Mouse (Mus musculus) bone marrow, adult 2 months (tissue): Measurements from ENCODE around the gene Cmtm6. TPM values are rescaled to one million over a fixed set of nuclear protein-coding genes. Genes with fewer than 3 reads are reported as not detected.

ENCODE experiments used
- H3K27ac ChIP-seq: fragments of 200-500 bp; 2 replicates; pipeline ENCODE4 v1.5.1; 2012; ENCODE audit warnings: low read depth, mild to moderate bottlenecking, control low read depth, inconsistent platforms, low read length; ENCODE audit not compliant: control insufficient read depth, poor library complexity, insufficient read depth
- H3K4me1 ChIP-seq: fragments of 200-500 bp; 2 replicates; pipeline ENCODE4 v1.6.1; 2011; ENCODE audit warnings: low read length; ENCODE audit not compliant: control insufficient read depth, insufficient read depth
- H3K4me3 ChIP-seq: fragments of 200-500 bp; replicated peaks from 2 replicates; pipeline ENCODE3; 2011; ENCODE audit warnings: mild to moderate bottlenecking, low read depth, low read length, control low read depth; ENCODE audit not compliant: control insufficient read depth
- CTCF ChIP-seq: fragments of 200-500 bp; IDR thresholded peaks from 2 replicates; pipeline ENCODE4 v1.5.1; 2011; ENCODE audit warnings: low read length, control low read depth; ENCODE audit not compliant: control insufficient read depth, insufficient read depth
- POLR2A ChIP-seq: fragments of 200-500 bp; IDR thresholded peaks from 2 replicates; pipeline ENCODE4 v1.6.1; 2011; ENCODE audit warnings: low read depth, mild to moderate bottlenecking, control low read depth, low read length, borderline replicate concordance; ENCODE audit not compliant: control insufficient read depth
- WGBS: fragments of 180-500 bp; shearing (Covaris S2); methylation state at CpG from one replicate; pipeline ENCODE4 v1.1.7; 2018; 5-methylcytosine and 5-hydroxymethylcytosine counted together
- polyA plus RNA-seq: library from polyadenylated mRNA; stranded (reverse); fragments of >200 nt; gene quantifications from 2 replicates; pipeline ENCODE4 v1.2.4, GENCODE M21; 2011; ENCODE audit warnings: low replicate concordance; ENCODE audit not compliant: missing spikeins, insufficient read depth, insufficient read length

Gene Cmtm6
- polyA plus RNA-seq, 1 experiment, result 21.3 TPM

GRCm38 (mm10) chr9:114742731-114743130 is 11.8 kb downstream of the Cmtm6 start:
- peak overlapping the region; percentile 84 for H3K27ac ChIP-seq

GRCm38 (mm10) chr9:114745163-114745562 is 14.2 kb downstream of the Cmtm6 start:
- TF ChIP-seq CTCF (no peak), POLR2A (no peak)
- H3K4me3 ChIP-seq, result no peak overlapping the region
- peaks cover 17% of the 10 kb centered on the region for H3K4me1 ChIP-seq
- WGBS, result 84% methylated on average over 4 of the region's 4 CpGs
- 0 out of 2 replicates have a peak overlapping the region, but pooled peaks have one; percentile 14 for H3K27ac ChIP-seq

More at GRCm38 (mm10) chr9:114742731-114743130, 11.8 kb downstream of the Cmtm6 start:
- Histone ChIP-seq H3K4me1 (peaks cover 17% of the 10 kb centered on the region), H3K4me3 (no peak overlapping the region)
- WGBS, result 0% methylated on average over 2 of the region's 2 CpGs
- no peak for TF ChIP-seq CTCF
- TF ChIP-seq POLR2A, result no peak

GRCm38 (mm10) chr9:114745654-114746053 is 14.7 kb downstream of the Cmtm6 start:
- WGBS, result 18% methylated on average over 4 of the region's 4 CpGs
- Histone ChIP-seq H3K4me1 (peaks cover 14% of the 10 kb centered on the region), H3K27ac (peak overlapping the region; percentile 60; the same call in 1 of the 2 replicates), H3K4me3 (no peak overlapping the region)
- TF ChIP-seq CTCF, result no peak

GRCm38 (mm10) chr9:114747012-114747411 is 16.1 kb downstream of the Cmtm6 start:
- H3K4me1 ChIP-seq, result peaks cover 12% of the 10 kb centered on the region
- 83% methylated on average over 10 of the region's 10 CpGs for WGBS

GRCm38 (mm10) chr9:114747466-114747865 is 16.6 kb downstream of the Cmtm6 start:
- no peak overlapping the region for H3K27ac ChIP-seq
- no peak for TF ChIP-seq POLR2A
- H3K4me3 ChIP-seq, result no peak overlapping the region
- peaks cover 11% of the 10 kb centered on the region for H3K4me1 ChIP-seq
- 89% methylated on average over 12 of the region's 12 CpGs for WGBS

More at GRCm38 (mm10) chr9:114747012-114747411, 16.1 kb downstream of the Cmtm6 start:
- H3K4me3 ChIP-seq, result no peak overlapping the region
- TF ChIP-seq CTCF, result no peak
- TF ChIP-seq POLR2A, result no peak
- H3K27ac ChIP-seq, result no peak overlapping the region

- H3K4me3 ChIP-seq, result no peak overlapping the region
- 72% methylated on average over 3 of the region's 3 CpGs for WGBS
- no peak overlapping the region for H3K27ac ChIP-seq
- TF ChIP-seq CTCF (no peak), POLR2A (no peak)
- peaks cover 3% of the 10 kb centered on the region; the same call in 1 of the 2 replicates for H3K4me1 ChIP-seq
Observed at GRCm38 (mm10) chr9:114751582-114751981, 20.7 kb downstream of the Cmtm6 start.

- Histone ChIP-seq H3K4me3 (no peak overlapping the region), H3K27ac (peak overlapping the region; percentile 49), H3K4me1 (peaks cover 3% of the 10 kb centered on the region; the same call in 1 of the 2 replicates)
- WGBS, result 43% methylated on average over 9 of the region's 9 CpGs
- TF ChIP-seq POLR2A (no peak), CTCF (no peak)
Observed at GRCm38 (mm10) chr9:114752311-114752710, 21.4 kb downstream of the Cmtm6 start.

- Histone ChIP-seq H3K4me1 (peaks cover 3% of the 10 kb centered on the region; the same call in 1 of the 2 replicates), H3K27ac (peak overlapping the region; percentile 88), H3K4me3 (peak overlapping the region; percentile 55)
- WGBS, result under 1% methylated on average over 36 of the region's 36 CpGs
- peak; percentile 68; the same call in 1 of the 2 replicates for TF ChIP-seq POLR2A
- peak; percentile 97 for TF ChIP-seq CTCF
Observed at GRCm38 (mm10) chr9:114752863-114753484, 22.1 kb downstream of the Cmtm6 start.
